Mouse (Mus musculus): ENCODE measurements at regions not wholly inside any gene's neighbourhood (a gene's known extent, or its start where the extent isn't known, plus 50 kb on each side); places are given as distances from the start of the nearest gene placed in this dataset.
"Not testable (repeated sequence)": the region's sequence is repeated elsewhere in the genome, so short reads cannot be mapped to it uniquely, and the experiment has no call there.

- Histone ChIP-seq H3K4me2 (ENCODE audit: low read depth) (no peak overlapping the region), H3K36me3 (ENCODE audit: insufficient read depth) (no peaks in the 10 kb centered on the region), H3K27ac (ENCODE audit: low read depth, low read length) (no peak overlapping the region), H3K9ac (no peak overlapping the region), H3K9me3 (ENCODE audit: low read length) (no peaks in the 10 kb centered on the region), H3K4me3 (ENCODE audit: low read depth, low read length) (no peak overlapping the region), H3K27me3 (ENCODE audit: insufficient read depth, low read length) (no peaks in the 10 kb centered on the region), H3K4me1 (ENCODE audit: insufficient read depth) (no peaks in the 10 kb centered on the region)
- ATAC-seq (peak; percentile 85), DNase-seq (peak; percentile 86)
- TF ChIP-seq CTCF (IDR thresholded peaks at IDR 0.05; ENCODE audit: low read depth), result peak; percentile 92
- 73% methylated on average over 3 of the region's 3 CpGs for WGBS
These were observed 99.5 kb upstream of the Eif4g2 start for GRCm38 (mm10) chr7:111182319-111182718.

DNA sequence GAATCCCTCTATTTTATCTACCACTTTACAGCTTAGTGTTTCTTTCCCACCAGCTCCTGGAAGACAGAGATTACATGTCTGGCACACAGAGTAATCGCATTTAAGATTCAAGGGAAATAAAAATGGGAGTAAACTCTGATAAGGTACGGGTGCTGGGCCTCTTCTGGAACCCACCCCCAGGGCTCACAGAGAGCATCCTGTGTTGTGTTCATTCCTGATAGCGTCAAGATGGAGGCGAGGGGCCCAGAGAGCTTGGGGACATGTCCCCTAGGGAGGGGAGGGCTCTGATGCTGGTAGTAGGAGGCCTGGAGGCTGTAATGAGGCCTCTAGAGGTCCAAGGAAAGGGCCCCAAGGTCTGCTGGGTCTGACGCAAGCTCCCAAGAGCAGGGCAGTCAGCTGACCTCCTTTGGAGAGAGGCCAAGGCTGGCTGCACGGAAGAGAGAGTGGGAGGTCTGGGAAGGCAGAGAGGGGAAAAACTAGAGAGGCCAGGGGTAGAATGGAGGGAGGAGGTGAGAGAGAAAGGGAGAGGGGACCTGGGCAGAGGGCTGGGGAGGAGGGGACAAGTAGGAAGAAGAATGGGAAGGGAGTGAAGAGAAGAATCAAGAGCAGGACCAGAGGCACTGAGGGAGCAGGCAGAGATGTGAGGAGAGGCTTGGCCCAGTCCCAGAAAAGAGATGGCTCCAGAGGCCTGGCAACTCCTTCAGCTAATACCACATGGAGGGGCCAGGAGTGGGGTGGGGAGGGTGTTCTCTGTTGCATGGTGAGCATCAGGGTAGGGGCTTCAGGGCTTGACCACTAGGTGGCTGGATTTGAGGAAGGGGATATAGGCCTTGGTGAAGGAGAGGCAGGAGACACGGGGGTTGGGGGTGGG, 96.8 kb upstream of the Eif4g2 start:
- no peaks in the 10 kb centered on the region for H3K9me3 ChIP-seq (ENCODE audit: low read length)
- H3K27ac ChIP-seq (ENCODE audit: low read depth, low read length), result no peak overlapping the region
- H3K4me1 ChIP-seq (ENCODE audit: insufficient read depth), result no peaks in the 10 kb centered on the region
- ATAC-seq (peak; percentile 59; the same call in 1 of the 2 replicates), DNase-seq (no peak)
- H3K36me3 ChIP-seq (ENCODE audit: insufficient read depth), result no peaks in the 10 kb centered on the region
- TF ChIP-seq CTCF (IDR thresholded peaks at IDR 0.05; ENCODE audit: low read depth), result no peak
- 49% methylated on average over 7 of the region's 7 CpGs for WGBS
- no peaks in the 10 kb centered on the region for H3K27me3 ChIP-seq (ENCODE audit: insufficient read depth, low read length)
- no peak overlapping the region for H3K4me3 ChIP-seq (ENCODE audit: low read depth, low read length)
- no peak overlapping the region for H3K4me2 ChIP-seq (ENCODE audit: low read depth)
- no peak overlapping the region for H3K9ac ChIP-seq

DNA sequence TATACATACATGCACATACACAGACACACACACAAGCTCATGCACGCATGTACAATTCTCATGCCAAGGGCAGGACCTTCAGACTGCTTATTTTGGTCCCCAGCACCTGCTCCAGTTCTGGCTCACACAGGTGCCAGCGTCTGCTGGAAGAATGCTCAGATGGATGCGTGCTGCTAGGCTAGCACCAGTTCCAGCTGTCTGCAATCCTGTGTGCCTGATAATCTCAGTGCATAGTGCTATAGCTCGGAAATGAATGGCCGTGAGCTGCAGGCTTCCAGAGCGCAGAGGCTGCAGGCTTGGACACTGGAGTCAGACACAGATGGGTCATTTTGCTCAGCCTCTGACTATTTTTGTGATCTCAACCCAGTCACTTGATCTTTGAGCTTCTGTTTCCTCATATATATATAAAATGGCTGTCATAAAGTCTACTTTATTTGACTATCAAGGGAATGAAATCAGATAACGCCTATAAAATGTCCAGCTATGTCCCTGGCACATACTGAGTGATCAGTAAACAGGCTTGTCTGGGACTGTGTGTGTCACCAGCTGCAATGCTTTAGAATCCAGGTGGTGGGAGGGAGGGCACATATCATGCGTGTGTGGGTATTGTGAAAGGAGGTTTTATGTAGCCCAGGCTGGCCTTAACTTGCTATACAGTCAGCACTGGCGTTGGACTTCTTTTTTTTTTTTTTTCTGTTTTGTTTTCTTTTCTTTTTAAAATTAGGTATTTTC, 91.7 kb upstream of the Eif4g2 start:
- H3K4me1 ChIP-seq (ENCODE audit: insufficient read depth), result no peaks in the 10 kb centered on the region
- no peak for TF ChIP-seq CTCF (IDR thresholded peaks at IDR 0.05; ENCODE audit: low read depth)
- no peak overlapping the region for H3K27ac ChIP-seq (ENCODE audit: low read depth, low read length)
- peak; percentile 41 for DNase-seq
- no peak overlapping the region for H3K4me3 ChIP-seq (ENCODE audit: low read depth, low read length)
- no peaks in the 10 kb centered on the region for H3K9me3 ChIP-seq (ENCODE audit: low read length)
- no peaks in the 10 kb centered on the region for H3K27me3 ChIP-seq (ENCODE audit: insufficient read depth, low read length)
- H3K9ac ChIP-seq, result no peak overlapping the region
- WGBS, result 80% methylated on average over 9 of the region's 9 CpGs
- H3K4me2 ChIP-seq (ENCODE audit: low read depth), result no peak overlapping the region
- ATAC-seq, result peak; percentile 38; the same call in 1 of the 2 replicates
- no peaks in the 10 kb centered on the region for H3K36me3 ChIP-seq (ENCODE audit: insufficient read depth)

DNA sequence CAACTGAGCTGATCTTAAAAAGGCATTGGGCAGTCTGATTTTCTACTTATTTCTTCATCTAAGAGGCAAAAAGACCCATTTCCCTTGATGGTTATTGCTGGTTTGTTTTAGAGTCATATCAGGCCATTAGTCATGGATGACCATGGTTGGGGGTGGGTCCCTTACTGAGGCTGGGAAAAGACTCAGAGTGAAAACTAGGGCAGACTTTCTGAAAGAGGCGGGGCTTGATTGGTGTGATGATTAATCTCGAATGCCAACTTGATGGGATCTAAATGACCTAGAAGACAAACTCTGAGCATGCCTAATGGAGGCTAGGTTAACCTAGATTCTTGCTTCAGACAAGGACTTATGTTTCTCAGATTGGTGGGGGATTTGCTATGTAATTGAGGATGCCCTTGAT, 89.2 kb upstream of the Eif4g2 start:
- 87% methylated on average over 2 of the region's 2 CpGs for WGBS
- Histone ChIP-seq H3K9ac (no peak overlapping the region), H3K36me3 (ENCODE audit: insufficient read depth) (no peaks in the 10 kb centered on the region), H3K4me1 (ENCODE audit: insufficient read depth) (no peaks in the 10 kb centered on the region), H3K9me3 (ENCODE audit: low read length) (no peaks in the 10 kb centered on the region), H3K27me3 (ENCODE audit: insufficient read depth, low read length) (no peaks in the 10 kb centered on the region), H3K27ac (ENCODE audit: low read depth, low read length) (no peak overlapping the region), H3K4me2 (ENCODE audit: low read depth) (no peak overlapping the region), H3K4me3 (ENCODE audit: low read depth, low read length) (no peak overlapping the region)
- no peak for ATAC-seq
- DNase-seq, result no peak
- no peak for TF ChIP-seq CTCF (IDR thresholded peaks at IDR 0.05; ENCODE audit: low read depth)

DNA sequence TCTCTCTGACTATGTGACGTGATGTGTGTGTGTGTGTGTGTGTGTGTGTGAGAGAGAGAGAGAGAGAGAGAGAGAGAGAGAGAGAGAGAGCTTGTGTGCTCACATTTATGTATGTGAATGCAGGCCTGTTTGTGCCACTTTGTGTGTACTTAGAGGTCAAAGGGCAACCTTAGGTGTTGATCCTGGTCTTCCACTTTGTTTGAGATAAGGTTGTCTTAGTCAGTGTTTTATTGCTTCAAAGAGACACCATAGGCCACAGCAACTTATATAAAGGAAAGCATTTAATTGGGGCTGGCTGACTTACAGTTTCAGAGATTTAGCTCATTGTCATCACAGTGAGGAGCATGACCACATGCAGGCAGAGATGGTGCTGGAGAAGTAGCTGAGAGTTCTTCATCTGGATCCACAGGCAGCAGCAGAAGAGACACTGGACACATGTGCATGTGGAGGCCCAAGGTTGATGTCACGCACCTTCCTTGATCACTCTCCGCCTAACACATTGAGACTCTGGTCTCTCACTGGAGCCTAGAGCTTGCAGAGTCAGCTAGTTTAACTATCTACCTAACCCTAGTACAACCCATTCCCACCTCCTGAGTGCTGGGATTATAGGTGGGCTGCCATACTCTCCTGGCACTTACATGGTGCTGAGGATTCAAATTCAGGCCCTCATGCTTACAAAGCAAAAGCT, 85.9 kb upstream of the Eif4g2 start:
- H3K27ac ChIP-seq (ENCODE audit: low read depth, low read length); H3K4me3 ChIP-seq (ENCODE audit: low read depth, low read length); H3K27me3 ChIP-seq (ENCODE audit: insufficient read depth, low read length); H3K36me3 ChIP-seq (ENCODE audit: insufficient read depth); ATAC-seq; H3K9me3 ChIP-seq (ENCODE audit: low read length); DNase-seq; H3K4me2 ChIP-seq (ENCODE audit: low read depth); H3K4me1 ChIP-seq (ENCODE audit: insufficient read depth); H3K9ac ChIP-seq: not testable (repeated sequence)
- 99% methylated on average over 3 of the region's 3 CpGs for WGBS

- no peak for TF ChIP-seq CTCF (IDR thresholded peaks at IDR 0.05; ENCODE audit: low read depth)
- ATAC-seq (no peak), DNase-seq (no peak)
- Histone ChIP-seq H3K4me3 (ENCODE audit: low read depth, low read length) (no peak overlapping the region), H3K36me3 (ENCODE audit: insufficient read depth) (no peaks in the 10 kb centered on the region), H3K27me3 (ENCODE audit: insufficient read depth, low read length) (no peaks in the 10 kb centered on the region), H3K9me3 (ENCODE audit: low read length) (no peaks in the 10 kb centered on the region), H3K4me2 (ENCODE audit: low read depth) (no peak overlapping the region), H3K4me1 (ENCODE audit: insufficient read depth) (no peaks in the 10 kb centered on the region), H3K27ac (ENCODE audit: low read depth, low read length) (no peak overlapping the region), H3K9ac (no peak overlapping the region)
- WGBS, result 53% methylated on average over 3 of the region's 3 CpGs
These were observed 82.2 kb upstream of the Eif4g2 start for GRCm38 (mm10) chr7:111164994-111165393.

DNA sequence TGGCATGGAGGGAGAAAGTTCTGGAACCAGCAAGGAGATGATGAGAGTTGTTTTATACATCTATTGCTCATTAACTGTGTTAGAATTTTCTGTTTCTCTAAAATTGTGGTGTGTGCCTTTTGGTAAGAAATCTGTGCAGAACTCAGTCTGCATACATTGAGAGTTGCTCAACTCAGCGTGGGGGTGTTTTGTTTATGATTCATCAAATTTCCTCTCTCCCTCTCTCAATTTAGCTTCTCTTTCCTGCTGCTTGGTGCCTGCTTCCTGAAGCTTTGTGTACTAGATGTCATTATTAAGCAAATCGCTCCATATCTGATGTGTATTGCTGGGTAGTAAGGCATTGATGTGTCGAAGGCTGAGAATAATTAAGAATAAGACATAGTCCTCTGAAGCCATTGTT, 81.4 kb upstream of the Eif4g2 start:
- no peaks in the 10 kb centered on the region for H3K27me3 ChIP-seq (ENCODE audit: insufficient read depth, low read length)
- ATAC-seq (no peak), DNase-seq (no peak)
- H3K9ac ChIP-seq, result no peak overlapping the region
- no peaks in the 10 kb centered on the region for H3K36me3 ChIP-seq (ENCODE audit: insufficient read depth)
- 72% methylated on average over 3 of the region's 3 CpGs for WGBS
- no peak overlapping the region for H3K4me2 ChIP-seq (ENCODE audit: low read depth)
- H3K9me3 ChIP-seq (ENCODE audit: low read length), result no peaks in the 10 kb centered on the region
- TF ChIP-seq CTCF (IDR thresholded peaks at IDR 0.05; ENCODE audit: low read depth), result no peak
- no peak overlapping the region for H3K4me3 ChIP-seq (ENCODE audit: low read depth, low read length)
- no peaks in the 10 kb centered on the region for H3K4me1 ChIP-seq (ENCODE audit: insufficient read depth)
- no peak overlapping the region for H3K27ac ChIP-seq (ENCODE audit: low read depth, low read length)

Measured in forebrain, postnatal 0 days (tissue).